Mouse (Mus musculus): ENCODE data around the gene Rbm20.

GRCm38 (mm10) chr19:53821241-53822120 is 144.4 kb downstream of the Rbm20 start:
- TF ChIP-seq POLR2A (IDR thresholded peaks at IDR 0.05; ENCODE audit: borderline replicate concordance, extremely low read depth, low read depth, low read length) (no peak), CTCF (IDR thresholded peaks at IDR 0.05; ENCODE audit: insufficient read depth, low read length) (no peak)

All from lung, adult 2 months (tissue).